Mouse (Mus musculus) T-cell, adult 2 months (primary cell): Measurements from ENCODE around the gene Add3.

Experiments
- DNase-seq: peaks from one replicate; pipeline ENCODE4 v3.0.0; 2022; ENCODE audit warnings: low spot score

The Add3 gene

DNA sequence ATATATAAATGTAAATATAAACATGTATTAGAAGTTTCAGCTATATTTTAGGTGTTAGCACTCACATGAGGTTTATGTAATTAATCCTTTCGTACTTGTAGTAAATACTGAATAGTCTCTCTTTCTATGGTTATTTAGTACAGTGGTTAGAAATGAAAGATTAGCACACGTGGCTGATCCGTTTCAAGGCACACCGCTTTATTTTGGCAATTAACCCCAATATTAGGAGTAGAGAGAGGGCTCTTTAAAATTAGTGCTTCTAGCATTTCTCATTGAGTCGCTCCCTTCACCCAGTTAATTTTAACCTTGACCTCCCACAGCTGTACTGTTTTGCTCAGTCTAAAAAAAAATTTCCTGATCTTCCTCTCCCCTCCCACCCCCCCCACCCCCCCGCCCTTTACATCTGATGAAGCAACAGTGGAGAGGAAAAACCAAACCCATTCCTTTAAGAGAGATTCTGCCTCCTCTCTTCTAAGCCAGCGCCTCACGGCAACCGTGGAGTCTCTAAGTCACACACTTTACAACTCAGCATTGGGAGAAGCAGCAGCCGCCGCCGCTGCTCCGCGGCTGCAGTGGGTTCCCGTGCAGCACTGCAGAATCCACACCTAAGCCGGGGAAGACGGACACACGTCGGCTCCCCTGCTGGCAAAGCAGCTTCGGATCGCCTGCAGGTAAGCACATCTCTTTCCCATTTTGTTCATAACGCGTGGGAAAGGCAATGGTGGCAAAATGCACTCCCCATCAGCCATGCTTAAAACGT lies at the start of gene Add3:
Add3 (plus strand) TSS at position 400 of the 760 bp plus-strand sequence.
- DNase-seq = peak; percentile 42

DNA sequence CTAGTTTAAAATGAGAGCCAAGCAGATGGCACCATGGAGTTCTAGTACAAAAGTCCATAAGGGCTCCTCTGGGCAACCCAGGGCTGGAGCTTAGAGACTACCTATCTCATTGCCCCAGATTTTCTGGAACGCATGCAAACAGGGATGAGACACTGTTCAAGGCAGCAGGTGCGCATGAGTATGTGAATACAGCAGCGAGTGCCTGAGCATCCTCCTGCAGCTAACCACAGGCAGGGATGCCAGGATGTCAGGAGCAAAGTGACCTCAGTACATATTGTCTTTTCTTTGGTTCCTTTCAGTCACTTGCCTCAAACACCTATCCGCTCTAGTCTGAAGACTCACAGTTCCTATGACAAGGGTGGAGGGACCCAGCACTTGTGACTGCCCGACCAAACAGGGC lies 49.6 kb upstream of the Add3 start:
- DNase-seq = no peak

DNA sequence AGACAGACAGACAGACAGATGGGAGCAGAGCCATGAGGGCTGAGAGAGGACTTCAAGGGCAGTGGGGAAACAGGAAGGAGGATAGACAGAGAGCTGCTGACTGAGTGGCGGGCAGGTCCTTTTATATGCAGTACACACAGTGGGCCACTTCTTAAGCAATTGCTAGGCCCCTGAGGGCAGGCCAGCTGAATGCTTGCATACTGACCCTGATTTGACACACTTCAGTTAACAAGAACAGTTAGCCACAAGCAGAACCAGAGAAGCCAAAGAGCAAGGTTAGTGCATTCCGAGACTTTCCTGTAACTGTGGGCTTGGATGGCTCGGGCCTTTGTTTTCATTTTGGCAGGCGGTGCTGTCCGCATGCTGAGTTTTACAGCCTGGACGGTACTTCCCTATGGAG lies 48.0 kb upstream of the Add3 start:
- DNase-seq = no peak

DNA sequence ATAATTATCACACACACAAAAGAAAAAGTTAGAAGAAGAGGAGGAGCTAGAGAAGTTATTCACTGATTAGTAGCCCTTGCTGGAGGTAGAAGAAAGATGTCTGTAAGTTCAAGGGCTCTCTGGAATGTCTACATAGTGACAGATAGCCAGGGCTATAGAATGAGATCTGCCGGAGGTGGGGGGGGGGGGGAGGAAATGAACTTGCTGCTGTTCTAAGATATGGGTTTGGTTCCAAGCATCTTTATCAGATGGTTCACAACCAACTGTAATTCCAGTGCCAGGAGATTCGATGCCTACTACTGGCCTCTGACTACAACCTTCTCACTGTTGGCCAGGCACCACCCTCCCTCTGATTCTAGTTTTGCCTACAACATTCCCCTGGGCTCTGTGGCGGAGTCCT lies 46.9 kb upstream of the Add3 start:
- no peak for DNase-seq

DNA sequence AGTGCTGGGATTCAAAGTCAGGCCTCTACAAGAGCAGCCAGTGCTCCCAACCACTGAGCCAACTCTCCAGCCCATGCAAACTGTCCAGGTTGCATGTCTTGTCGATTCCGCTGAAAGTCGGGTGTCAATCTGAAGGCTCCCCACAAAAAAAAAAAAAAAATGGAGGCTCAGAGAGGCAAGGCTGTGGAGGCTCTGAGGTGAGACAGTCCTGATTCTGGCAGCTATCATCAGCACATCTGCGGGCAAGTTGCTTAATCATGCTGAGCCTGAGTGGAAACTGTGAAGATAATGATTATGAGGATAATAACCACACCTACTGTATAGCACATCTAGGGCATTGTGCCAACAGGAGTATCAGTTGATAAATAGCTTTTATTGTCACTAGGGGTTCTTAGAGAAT lies 45.6 kb upstream of the Add3 start:
- DNase-seq = no peak

DNA sequence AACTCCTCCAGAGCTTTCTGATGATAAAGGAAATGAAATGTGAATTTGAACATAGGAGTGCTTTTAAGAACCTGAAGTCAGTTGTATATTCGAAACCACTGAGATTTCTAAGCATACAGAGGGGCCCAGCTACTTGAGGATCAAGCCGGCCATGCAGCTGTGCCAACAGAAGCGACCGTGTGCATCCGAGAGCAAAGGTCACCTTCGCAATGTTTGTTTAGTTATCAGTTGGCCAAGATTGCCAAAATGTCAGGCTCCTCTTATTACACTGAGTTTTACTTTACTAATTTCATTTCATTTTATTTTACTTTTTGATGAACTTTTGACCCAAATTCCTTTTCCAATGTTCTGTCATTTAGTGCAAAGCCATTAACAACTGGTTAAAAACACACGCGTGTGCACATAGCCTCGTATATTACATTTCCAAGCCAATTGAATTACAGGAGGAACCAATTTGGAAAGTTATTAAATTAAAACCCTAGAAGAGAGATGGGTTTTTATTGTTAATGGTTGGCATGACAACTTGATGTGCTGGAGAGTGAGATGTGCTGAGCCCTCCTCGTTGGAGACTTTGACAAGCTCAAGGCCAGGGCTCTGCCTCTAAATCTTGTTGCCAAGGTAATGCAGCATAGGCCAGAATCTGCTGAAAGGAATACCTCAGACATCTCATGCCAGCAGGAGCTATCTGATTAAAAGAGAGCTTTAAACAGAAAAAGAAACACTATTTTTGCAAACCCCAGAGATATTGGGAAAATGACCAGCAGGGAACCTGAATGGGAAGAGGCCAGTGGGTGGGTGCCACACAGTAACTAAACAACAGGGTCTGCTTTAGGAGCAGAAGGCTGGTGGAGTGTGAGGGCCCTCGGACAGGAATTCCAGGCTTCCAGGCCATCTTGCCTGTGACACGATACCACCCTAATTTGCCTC lies 38.6 kb upstream of the Add3 start:
- no peak for DNase-seq

DNA sequence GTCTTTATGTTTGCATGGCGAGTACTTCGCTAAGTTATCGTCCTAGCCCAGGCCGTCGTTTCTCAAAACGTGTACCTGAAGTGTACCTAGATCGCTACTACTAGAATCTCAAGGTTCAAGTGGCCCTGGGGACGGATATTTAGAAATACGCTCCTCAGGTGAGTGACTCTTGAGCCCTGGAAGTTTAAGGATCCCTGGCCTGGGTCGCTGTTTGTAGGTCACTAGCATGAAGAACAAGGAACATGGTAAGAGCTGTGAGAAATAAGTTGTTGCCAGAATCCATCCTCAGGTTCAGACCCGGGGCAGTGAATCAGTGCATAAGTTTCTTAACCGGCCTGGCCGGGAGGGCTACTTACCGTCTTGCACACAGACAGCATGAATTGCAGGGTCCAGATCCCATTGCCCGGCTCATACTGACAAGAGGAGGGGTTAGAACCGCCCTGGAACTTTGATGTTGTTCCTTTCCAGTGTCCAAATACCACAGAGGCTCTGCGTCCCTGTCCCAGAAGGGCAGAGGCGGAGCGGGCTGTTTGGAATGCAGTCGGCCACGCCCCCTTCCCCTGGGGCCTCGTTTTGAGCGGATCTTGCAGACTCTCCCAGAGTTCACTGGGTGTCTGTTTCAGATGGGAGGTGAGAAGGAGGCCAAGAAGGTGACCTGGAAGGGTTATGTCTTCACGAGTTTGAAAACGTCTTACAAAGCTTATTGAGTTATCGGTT lies 34.7 kb upstream of the Add3 start:
- DNase-seq = no peak

DNA sequence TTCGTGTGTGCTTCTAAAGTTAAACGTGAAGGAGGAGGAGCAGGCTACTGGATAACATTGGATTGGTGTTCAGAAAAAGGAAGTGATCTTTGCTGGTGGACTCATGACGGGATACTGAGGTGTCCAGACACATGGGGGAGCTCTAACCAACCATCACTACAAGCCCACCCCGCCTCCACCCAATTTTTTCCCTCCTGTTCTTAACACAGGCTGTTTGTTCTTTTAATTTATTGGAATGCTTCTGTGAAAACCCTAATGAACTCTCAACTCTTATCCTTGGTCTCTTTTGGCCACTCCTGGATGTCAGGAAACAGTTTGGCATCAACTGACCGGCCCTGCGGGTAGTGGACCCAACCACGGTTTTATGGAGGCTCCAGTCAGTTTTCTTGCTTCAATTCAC lies 33.3 kb upstream of the Add3 start:
- peak; percentile 29 for DNase-seq

DNA sequence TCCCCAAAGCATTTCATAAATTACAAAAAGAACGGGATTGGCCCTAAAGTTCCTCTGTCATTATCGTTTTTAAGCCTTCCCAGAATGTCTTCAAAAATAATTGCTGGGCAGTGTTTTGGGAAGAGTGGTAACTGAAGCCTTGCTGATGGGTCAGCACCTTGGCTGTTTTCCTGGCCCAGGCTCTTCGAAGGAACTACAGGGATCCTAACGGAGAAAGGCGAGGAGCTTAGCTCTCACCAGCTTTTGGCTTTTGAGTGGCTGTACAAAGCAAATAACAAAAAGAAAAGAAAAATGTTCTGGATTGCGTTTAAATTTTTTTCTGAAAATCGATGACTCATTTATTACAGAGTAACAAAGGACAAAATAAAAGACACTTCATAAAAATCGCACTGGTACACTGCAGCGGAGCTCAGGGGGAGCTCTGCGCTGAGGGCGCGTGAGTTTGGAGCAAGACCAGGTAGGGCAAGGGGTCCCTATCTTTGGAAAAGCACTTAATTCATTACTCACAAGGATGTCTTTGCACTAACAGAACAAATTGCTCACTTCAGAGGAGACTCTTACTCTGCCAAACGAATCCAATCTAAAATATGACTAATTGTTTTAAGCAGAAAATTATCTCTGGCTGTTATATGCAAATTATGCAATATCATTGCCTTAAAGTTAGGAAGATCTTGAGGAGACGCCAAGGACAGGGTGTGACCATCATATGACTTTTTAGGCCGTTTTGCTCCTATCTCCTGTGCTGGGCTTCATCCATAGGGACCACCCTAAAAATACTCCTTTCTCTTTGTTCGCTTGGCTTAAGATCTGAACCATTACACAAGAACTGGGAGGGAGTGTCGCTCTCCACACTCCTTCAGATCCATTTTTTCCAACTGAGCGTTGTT lies 32.6 kb upstream of the Add3 start:
- no peak for DNase-seq

DNA sequence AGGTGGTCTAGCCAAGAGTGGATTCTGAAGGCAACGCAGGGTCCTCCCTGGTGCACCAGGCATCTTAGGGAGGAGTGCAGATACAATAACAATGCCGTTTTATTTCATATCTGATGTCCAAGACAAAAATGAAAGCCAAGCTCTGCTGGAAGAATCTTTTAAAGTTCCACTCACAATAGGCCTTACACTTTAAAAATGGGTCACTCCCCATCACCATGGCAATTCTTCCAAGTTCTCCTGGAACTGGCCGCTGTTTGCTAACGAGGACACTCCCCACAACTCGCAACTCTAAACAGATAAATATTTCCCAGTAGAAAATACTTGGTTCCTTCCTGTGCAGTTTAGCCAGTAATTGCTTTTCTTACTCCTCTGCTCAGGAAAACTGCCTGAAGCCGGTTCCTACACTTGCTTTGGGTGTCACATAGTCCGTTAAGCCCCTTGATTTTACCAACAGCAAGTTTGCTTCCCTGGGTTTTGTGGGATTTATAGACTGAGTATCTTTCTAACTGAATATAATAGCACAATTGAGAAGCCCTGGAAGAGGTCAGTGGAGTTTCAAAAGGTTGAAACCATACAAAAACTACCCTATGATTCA lies 28.1 kb upstream of the Add3 start:
- DNase-seq = no peak

DNA sequence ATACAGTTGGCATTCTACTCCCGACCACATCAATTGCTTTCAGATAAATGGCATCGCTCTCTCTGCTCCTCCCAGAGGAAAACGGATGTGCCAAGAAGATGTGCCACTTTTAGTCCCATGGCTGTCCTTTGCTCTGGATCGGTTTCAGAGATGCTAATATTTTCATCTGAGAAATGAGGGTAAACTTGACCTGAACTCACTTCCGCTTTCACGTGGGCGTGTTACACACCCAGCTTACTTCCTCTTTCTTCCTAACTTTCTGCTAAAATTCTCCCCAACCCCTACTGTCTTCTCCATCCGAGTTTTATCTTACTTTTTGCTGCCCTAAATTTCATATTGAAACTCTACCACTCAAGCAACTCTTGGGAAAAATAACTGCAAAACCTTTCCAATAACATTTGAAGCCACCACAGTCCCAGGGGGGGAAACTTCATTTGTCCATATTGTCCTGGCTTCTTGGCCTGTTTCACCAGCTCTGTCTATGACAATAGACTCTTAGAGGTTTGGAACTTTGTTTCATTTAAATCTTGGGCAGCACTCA lies 20.9 kb upstream of the Add3 start:
- DNase-seq = peak; percentile 5

DNA sequence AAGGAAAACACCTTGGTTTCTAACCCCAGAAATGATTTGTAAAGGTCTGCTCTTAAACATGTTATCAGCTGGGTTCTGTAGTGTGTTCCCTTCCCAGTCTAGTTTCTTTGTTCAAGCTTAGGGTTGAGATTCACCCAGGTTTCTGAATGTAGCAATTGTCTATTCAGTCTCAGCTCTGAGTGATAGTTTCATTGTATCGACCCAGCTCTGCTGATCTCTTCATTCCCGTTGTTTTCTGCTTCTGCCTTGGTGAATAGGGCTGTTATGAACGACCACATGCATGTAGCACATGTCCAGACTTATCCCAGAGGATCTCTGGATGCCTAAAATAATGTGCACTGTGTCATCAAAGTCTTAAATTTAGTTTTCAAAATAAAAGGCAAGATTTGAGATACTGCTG lies 19.8 kb upstream of the Add3 start:
- no peak for DNase-seq

DNA sequence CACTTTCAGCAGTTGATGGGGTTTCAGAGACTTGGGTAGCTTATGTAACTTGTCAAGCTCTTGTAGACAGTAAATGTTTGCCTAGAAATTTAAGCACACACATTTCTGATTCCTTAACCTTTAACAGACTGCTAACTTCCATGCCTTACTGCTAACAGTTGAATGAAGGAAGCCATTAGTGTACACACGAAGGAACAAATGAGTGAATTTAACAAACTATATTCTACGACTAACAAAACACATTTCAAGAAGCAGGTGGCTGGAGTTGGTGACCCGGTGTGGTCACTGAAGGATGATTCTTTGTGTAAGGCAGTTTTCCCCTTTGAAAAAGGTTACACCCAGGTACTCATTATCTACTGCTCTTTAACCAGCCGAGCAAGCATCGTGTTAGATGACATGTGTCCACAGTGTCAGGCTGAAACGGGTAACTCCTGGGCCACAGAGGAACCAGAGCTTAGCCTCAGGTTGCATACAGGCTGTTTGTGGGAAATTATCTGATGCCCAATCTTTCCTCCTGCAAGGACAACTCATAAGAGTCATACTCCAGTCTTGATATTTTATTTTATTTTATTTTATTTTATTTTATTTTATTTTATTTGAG lies 17.5 kb upstream of the Add3 start:
- no peak for DNase-seq

DNA sequence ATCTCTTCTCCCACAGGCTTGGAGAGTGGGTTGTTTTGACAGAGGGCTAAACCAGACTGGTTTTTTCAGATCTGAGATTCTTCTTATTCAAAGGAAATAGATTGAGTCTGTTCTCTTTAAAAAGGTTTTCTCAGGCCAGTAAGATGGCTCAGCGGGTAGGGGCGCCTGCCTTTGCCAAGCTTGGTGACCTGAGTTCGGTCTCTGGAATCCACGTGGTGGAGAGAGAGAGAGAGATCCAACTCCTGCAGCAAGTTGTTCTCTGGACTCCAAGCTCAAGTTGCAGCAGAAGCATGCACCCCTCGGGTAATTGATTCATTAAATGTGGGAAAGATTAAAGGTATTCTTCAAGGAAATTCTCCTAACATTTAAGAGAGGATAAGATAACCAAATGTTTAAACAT lies 16.9 kb upstream of the Add3 start:
- DNase-seq = no peak

DNA sequence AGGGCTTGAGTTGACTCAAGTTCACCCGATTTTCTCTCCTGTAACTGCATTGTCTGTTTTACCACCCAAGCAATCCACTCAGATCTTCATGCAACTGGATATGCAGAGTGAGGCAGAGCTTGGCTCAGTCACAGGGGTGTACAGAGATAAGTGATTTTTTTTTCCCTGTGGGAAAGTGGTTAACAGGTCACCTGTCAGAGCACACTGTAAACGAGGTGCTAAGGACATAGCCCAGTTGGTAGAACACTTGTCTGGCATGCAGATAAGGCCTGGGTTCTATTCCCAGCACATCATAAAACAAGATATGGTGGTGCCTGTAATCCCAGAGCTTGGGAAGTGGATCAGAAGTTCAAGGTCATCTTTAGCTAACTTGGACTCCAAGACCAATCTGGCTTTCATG lies 14.6 kb upstream of the Add3 start:
- DNase-seq = no peak

DNA sequence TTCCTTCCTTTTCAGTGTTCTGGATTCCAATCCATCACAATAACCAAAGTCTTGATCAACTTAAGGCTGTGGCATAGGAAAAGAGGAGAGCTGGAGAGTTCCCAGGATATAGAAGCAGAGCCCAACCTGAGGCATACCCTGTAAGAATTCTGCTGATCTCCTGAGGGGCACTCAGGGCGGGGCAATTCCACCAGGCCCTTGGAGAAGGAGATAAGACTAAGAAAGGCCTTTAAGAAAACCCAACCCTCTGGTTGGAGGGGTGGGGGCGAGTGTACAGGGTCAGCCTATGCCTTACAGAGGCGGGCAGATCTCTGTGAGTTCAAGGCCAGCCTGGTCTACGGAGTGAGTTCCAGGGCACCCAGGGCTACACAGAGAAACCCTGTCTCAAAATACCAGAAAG lies 13.7 kb upstream of the Add3 start:
- no peak for DNase-seq

DNA sequence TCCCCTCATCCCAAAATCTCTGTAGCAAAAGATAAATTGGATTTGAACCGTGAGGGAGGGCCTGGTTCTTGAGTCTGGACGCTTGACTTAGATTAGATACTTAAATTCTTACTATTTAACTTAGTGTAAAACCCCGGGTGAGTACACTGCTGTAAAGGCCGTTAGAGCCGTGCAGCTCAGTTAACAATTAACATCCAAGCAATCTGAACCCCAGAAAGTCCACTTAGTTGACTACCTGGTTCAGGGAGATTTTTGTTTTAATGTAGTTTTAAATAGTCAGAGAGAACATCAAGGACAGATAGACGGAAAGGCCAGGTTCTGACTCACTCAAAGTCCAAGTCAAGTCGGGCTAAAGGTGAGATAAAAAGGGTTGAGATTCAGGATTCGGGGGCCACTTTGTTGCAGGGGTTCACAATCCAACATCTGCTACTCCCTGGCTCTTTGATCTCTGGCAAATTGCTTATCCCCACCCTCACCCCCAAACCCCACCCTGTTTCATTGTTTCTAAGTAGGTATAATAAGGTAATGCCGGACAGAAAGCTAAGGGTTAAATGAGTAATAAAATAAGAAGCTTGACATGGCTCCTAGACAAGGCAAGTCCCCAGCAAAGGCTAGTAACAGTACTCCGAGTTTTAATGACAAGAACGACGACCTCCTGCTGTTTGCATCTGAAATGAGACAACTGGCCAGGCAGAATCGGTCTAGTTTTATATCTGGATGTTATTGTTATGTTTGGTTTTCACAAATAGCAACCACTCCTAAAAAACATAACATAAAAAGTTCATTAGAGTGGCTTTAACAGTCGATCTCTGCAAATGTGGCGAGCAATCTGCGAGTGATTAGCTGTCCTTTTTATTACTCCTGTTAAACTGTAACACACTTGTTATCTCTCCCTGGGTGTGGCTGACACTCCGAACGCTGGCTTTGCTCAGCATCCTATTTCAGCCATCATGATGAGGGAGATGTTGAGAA lies 12.6 kb upstream of the Add3 start:
- no peak for DNase-seq

DNA sequence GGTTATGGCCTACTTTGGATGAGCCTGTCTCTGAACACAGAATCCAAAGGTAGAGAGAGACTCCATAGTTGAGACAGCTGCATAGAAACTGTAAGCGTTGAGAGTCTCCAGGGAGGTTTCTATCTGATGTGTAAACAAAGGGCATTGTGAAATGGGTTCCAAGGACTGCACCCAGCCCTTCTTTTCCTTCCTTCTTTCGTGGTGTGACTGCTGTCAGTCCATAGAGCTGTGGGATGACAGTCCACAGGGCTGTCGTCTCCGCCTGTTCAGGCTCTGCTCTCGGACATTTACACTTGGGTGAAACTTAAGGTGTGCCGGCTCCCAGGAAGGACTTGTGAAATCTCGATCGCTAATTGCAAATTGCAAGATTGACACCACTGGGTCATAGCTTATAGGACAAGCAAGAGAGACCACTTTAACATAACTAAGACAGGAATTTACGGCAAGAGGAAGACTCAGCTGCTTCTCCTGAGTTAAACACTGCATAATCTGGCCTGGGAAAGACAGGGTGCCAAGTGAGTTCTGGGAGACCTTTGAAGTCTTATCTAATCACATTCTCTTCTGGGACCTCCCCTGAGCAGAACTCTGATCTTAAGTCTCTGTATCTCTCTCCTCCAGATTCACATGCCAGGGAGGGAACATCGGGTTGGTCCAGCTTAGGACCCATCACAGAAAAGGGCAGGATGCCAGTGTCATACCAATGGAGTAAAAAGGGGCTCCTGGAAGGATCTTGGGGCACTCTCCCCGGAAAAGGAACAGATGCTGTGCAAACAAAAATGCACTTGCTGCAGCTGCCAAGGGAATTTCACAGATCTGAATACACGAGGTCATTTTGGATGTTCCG lies 11.5 kb upstream of the Add3 start:
- no peak for DNase-seq
